ENCODE assay signal across 8 mouse cellular contexts in the genomic region with DNA sequence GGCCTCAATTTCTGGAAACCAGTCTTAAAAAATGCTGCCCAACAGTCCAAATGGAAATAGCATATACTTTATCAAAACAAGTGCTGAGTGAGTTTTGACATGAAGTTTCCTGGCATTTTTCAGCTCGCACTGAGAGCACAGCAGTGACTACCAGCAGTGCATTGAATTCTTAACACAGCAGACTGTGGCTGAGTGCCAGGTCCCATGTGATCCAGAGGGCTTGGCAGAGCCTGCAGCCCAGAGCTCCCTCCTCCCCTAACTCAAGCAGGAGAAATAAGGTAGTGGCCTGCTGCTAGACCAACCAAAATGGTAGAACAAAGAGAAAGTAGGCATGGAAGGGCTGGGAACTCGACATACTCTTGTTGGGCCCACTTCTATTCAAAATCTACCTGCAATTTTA.
A peak's percentile ranks its signal among the peaks of the same experiment; 100 is the strongest.
DNase-seq lines count a peak whose midpoint lies in the region; ATAC-seq lines count a peak whose summit lies in the region.
"Had no signal": no experiment of that assay in that cellular context is flagged by ENCODE, and none has a peak within 500 bp of the region (broad histone marks: within the 10 kb centered on the region; RNA-seq: fewer than 3 reads in every experiment).

No protein-coding gene starts in this region.

- intact Hi-C loops in heart, postnatal 10 days (cut with DNase I) = no loop called here
- intact Hi-C loops in left cerebral cortex, postnatal 14 days (cut with DNase I) = no loop called here

- no peak overlapping the region for H3K4me2 ChIP-seq in forebrain, embryonic 16.5 days (ENCODE audit: low read length)

- no peaks in the 10 kb centered on the region for H3K27me3 ChIP-seq in forebrain, embryonic 16.5 days (replicated peaks; ENCODE audit: control insufficient read depth, insufficient read depth, low read length)

- H3K27ac ChIP-seq in forebrain, embryonic 16.5 days (ENCODE audit: low read length) = no peak overlapping the region
- H3K27ac ChIP-seq: liver, embryonic 14.5 days had no signal

- DNase-seq in NIH3T3 (ENCODE audit: low read depth) = peak; percentile 88
- DNase-seq in adrenal gland, adult 2 months = peak; percentile 69
- peak; percentile 90 to 92 for DNase-seq in heart, postnatal 10 days
- peak; percentile 34 to 67 for DNase-seq in left cerebral cortex, postnatal 14 days (ENCODE audit: low spot score in 2 of 2)
- DNase-seq in right cerebral cortex, postnatal 14 days = peak; percentile 70
- no peak for DNase-seq in thymus, postnatal 10 days (ENCODE audit: low spot score in 2 of 2)

- no peak overlapping the region for H3K9ac ChIP-seq in forebrain, embryonic 16.5 days (replicated peaks; ENCODE audit: low read depth, low read length)
- H3K9ac ChIP-seq: liver, embryonic 14.5 days had no signal

- peaks cover 6% of the 10 kb centered on the region for H3K36me3 ChIP-seq in forebrain, embryonic 16.5 days (ENCODE audit: control insufficient read depth, insufficient read depth)

- H3K9me3 ChIP-seq in forebrain, embryonic 16.5 days (ENCODE audit: control insufficient read depth, low read length) = no peaks in the 10 kb centered on the region

- ATAC-seq in forebrain, embryonic 16.5 days = peak; percentile 90

- peaks cover 12% of the 10 kb centered on the region for H3K4me1 ChIP-seq in forebrain, embryonic 16.5 days (replicated peaks; ENCODE audit: control insufficient read depth, insufficient read depth, low read length)

- no peak overlapping the region for H3K4me3 ChIP-seq in forebrain, embryonic 16.5 days (replicated peaks; ENCODE audit: low read length)

- 41% methylated on average over 2 of the region's 2 CpGs for WGBS in forebrain, embryonic 16.5 days

Comparison
In these comparisons a context has a peak if more than half of its experiments do, and no peak if none do; other contexts are left out.
1. DNase-seq: peak in NIH3T3 (single experiment), adrenal gland, adult 2 months (single experiment), heart, postnatal 10 days (2 of 2), left cerebral cortex, postnatal 14 days (2 of 2) and right cerebral cortex, postnatal 14 days (single experiment); none in thymus, postnatal 10 days (0 of 2).